Mouse (Mus musculus) heart, adult 18-20 months (tissue): Measurements from ENCODE around the gene Cdc6. TPM values are rescaled to one million over a fixed set of nuclear protein-coding genes. Genes with fewer than 3 reads are reported as not detected.

ENCODE experiments used
- DNase-seq, 2 experiments: peaks; one replicate each; pipeline ENCODE4 v3.0.0; 2021 to 2022; ENCODE audit warnings: mixed read lengths in 1 of 2
- total RNA-seq, 2 experiments: library from RNA; stranded (reverse); gene quantifications; 2 replicates each; pipeline ENCODE4 v1.2.3; 2021

The Cdc6 gene
- total RNA-seq, 2 experiments from 2014 or later, result 0.40 to 0.41 TPM

GRCm38 (mm10) chr11:98961051-98961592 is 53.5 kb downstream of the Cdc6 start:
- peak; percentile 61 to 68 for DNase-seq

- DNase-seq, result no peak
Measured at GRCm38 (mm10) chr11:98961766-98962165, 54.2 kb downstream of the Cdc6 start.

GRCm38 (mm10) chr11:98962421-98963095 is 55.0 kb downstream of the Cdc6 start:
- DNase-seq, result no peak

- peak; percentile 88 to 95 for DNase-seq
Measured at GRCm38 (mm10) chr11:98963191-98964021, 55.8 kb downstream of the Cdc6 start.

GRCm38 (mm10) chr11:98964201-98964615 is 56.6 kb downstream of the Cdc6 start:
- no peak for DNase-seq

- peak; percentile 80 to 84 for DNase-seq
Measured at GRCm38 (mm10) chr11:98964616-98965415, 57.2 kb downstream of the Cdc6 start.

- no peak for DNase-seq
Measured at GRCm38 (mm10) chr11:98965416-98966077, 57.9 kb downstream of the Cdc6 start.

GRCm38 (mm10) chr11:98966499-98967141 is 59.0 kb downstream of the Cdc6 start:
- DNase-seq, result peak; percentile 89 to 93

GRCm38 (mm10) chr11:98968079-98968478 is 60.5 kb downstream of the Cdc6 start:
- DNase-seq, result no peak

- no peak for DNase-seq
Measured at GRCm38 (mm10) chr11:98968716-98969495, 61.3 kb downstream of the Cdc6 start.

- no peak for DNase-seq
Measured at GRCm38 (mm10) chr11:98969496-98969927, 61.9 kb downstream of the Cdc6 start.

GRCm38 (mm10) chr11:98970191-98970925 is 62.8 kb downstream of the Cdc6 start:
- DNase-seq, result no peak

GRCm38 (mm10) chr11:98971316-98972031 is 63.9 kb downstream of the Cdc6 start:
- DNase-seq, result peak; percentile 67 to 79

GRCm38 (mm10) chr11:98972215-98972614 is 64.6 kb downstream of the Cdc6 start:
- DNase-seq, result peak; percentile 83 to 97

GRCm38 (mm10) chr11:98972801-98973360 is 65.3 kb downstream of the Cdc6 start:
- DNase-seq, result no peak
